Mouse (Mus musculus) adrenal gland, adult 8-10 months (tissue): ENCODE results near the gene Trarg1. TPM values are rescaled to one million over a fixed set of nuclear protein-coding genes. Genes with fewer than 3 reads are reported as not detected.
"Not testable (repeated sequence)": the region's sequence is repeated elsewhere in the genome, so short reads cannot be mapped to it uniquely, and the experiment has no call there.

Source experiments
- DNase-seq: peaks from one replicate; pipeline ENCODE4 v3.0.0; 2022
- total RNA-seq, 4 experiments: library from RNA; stranded (reverse); gene quantifications; 2 replicates each; pipeline ENCODE4 v1.2.4; 2022

Gene Trarg1
- 10 to 100 TPM; 15.3 to 88.2 (median 29.8) TPM for total RNA-seq

DNA sequence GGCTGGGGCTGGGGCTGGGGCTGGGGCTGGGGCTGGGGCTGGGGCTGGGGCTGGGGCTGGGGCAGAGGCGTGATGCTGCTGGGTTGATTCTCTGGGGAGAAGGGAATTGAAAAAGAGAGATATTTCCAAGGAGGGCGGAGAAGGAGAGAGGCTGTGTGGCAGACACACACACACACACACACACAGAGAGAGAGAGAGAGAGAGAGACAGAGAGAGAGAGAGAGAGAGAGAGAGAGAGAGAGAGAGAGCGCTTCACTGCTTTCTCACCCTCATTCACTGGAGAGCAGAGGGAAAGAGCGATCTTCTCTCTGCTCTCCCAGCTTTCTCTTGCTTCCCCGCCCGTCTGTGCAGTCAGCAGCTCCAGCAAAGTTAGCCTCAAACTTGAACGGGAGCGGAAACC lies at the start of gene Trarg1:
Trarg1 (plus strand) TSS at position 301 of the 400 bp plus-strand sequence.
- not testable (repeated sequence) for DNase-seq

DNA sequence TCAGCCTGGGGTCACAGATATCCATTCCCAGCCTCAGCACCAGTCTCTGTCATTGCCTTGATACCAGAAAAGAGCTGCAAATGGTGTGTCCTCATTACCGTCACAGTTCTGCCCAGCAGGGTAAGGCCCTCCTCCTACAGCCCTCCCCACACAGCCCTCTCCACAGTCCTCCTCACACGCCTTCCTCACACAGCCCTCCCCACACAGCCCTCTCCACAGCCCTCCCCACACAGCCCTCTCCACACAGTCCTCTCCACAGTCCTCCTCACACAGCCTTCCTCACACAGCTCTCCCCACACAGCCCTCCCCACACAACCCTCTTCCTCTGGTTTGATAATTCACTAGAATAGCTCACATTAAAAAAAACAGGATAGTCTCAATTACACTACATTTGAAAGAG lies 49.6 kb upstream of the Trarg1 start:
- DNase-seq, result no peak

DNA sequence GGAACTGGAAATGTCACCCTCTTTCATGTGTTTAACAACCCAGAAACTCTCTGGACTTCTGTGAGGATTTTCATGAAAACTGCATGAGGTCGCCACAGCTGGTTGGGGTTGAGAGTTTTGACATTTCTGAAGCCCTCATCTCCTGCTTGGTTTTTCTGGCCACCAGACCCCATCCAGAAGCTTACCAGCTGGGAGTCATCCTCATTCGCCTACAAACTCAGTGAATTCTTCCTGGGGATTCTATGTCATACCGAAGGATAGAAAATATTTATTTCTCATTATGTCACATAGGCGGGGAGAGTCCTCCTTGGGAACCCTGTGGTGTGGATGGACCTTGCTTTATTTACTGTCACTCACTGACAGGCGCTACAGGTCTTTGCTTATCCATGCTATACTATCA lies 49.1 kb upstream of the Trarg1 start:
- DNase-seq, result no peak

DNA sequence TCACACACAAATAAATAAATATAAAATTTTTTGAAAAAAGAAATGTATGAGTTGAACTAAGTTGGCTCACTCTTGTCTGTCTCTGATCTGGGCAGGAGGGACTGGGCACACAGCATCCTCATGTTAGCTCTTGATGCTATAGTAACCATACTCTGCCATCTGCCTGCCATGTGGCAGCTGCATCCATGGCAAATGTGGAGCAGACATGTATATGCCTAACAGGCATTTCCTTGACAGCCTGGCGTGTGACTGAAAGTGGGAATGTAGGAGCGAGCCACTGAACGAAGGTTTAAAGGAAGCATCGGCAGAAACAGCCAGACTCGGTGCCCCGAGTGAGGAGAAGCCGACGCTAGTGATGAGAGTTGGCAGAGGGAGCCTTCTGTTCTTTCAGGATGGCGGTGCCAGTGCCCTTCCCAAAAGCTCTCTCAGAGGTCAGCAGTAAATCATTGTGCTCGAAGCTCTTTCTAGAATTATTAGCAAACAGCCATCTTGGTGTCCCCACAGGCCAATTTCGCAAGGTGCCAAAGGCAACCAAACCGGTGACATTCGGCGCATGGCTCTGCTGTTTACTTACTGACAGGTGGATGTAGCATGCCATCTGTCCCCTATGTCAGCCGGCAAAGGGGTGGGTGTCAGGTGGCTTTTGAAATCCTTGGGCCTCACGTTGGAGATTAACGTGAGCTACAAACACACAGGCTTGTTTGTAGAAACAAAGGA lies 40.2 kb upstream of the Trarg1 start:
- no peak for DNase-seq

DNA sequence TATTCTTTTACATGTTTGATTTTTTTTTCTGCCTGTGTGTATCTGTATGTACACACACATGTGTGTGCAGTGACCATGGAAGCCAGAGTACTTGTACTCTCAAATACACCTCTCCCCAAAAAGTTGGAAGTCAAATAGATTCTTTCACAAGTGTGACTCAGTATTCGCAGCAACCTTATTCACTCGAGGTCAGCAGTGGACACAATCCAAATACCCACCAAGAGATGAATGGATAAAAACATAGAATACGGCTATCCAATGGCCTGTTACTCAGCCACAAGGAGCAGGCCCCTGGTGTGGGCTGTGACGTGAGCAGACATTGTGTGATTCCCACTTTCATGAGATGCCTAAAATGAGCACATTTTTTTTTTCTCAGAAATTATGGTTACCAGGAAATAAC lies 39.4 kb upstream of the Trarg1 start:
- DNase-seq, result no peak

DNA sequence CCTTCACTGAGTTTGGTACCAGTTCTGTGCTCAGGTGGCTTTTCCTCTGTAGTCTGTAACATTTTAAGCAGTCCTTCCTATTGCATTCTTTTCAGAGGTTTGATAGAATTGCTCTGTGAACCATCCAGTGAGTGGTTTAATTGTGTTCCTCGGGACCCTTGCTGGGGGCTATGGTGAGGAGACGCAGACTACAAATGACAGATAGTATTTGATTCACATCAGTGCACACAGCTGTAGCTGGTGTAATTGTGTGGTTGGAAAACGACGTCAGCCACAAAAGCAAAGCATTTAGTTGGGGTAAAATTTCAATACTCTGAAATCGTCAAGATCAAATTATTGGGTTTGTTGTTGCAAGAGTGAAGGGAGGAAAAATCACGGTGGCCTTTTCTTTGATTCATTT lies 35.4 kb upstream of the Trarg1 start:
- no peak for DNase-seq

DNA sequence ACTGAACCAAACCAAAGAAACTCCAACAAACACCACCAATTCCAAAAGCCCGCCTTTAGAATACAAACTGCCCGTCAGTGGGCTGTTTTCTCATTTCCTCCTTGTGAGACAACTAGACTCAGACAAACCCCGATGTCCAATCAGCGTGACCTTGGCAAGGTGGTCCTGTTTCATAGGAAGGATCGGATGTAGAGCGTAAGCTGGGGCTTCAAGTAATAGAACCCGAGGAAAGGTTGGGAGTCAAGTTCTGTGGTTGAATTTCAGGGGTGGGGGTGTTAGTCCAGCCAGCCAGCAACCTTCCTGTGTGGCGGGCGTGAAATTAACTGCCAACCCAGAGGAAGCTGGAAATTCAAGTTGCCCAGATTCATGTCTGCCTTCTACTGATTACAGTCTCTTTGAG lies 34.6 kb upstream of the Trarg1 start:
- DNase-seq, result no peak

DNA sequence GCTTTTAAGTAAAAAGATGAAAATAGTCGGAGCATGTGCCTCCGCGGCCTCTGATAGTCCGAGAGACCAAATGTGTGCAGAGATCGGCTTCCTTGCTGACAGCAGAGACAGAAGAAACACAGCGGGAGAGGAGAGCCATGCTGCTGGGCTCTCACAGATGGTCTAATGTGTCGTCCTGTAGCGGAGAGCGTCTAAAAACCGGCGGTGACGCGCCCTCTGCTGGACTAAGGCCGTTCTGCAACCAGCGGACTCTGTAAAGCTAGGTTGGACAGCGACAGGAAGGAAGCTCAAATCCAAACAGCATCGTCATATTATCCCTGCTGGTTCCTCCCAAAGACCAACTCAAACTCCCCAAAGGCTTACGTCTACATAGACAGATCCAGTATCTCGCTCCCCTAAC lies 33.7 kb upstream of the Trarg1 start:
- peak; percentile 72 for DNase-seq

DNA sequence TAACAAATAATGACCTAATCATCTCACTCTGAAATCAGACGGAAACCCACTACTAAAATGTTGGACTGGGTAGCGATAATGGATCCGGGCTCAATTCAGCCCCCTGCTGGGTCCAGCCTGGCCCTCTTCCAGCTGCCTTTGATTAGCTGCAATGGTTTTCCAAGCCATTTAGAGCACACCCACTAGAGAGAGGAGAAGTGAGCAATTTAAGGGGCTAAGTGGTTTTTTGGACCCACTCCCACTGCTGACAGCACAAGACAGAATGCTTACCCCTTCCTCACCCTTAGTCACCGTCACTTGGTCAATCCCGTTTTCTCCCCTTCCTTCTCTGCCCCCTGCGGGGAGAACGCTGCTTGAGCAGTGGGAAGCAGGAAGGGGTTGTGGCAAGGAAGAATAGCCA lies 32.5 kb upstream of the Trarg1 start:
- DNase-seq, result no peak

DNA sequence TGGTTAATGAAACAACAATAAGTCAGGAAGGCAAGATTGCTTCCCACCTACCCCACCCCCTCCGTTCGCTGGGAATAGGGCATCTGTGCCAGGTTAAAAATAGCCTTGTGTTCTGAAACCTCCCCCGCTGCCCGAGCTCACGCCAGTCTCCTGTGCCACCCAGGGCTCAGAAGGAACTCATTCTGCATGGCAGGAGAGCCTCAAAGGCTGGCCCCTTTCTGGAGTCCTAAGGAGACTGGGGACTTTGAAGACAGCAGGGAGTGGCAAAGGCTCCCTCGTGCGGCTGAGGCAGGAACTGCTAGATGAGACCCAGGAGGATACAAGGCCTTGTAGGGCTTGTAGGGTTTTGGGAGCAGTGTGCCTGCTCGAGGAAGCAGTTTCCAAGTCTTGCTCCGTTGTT lies 32.1 kb upstream of the Trarg1 start:
- DNase-seq, result peak; percentile 49

DNA sequence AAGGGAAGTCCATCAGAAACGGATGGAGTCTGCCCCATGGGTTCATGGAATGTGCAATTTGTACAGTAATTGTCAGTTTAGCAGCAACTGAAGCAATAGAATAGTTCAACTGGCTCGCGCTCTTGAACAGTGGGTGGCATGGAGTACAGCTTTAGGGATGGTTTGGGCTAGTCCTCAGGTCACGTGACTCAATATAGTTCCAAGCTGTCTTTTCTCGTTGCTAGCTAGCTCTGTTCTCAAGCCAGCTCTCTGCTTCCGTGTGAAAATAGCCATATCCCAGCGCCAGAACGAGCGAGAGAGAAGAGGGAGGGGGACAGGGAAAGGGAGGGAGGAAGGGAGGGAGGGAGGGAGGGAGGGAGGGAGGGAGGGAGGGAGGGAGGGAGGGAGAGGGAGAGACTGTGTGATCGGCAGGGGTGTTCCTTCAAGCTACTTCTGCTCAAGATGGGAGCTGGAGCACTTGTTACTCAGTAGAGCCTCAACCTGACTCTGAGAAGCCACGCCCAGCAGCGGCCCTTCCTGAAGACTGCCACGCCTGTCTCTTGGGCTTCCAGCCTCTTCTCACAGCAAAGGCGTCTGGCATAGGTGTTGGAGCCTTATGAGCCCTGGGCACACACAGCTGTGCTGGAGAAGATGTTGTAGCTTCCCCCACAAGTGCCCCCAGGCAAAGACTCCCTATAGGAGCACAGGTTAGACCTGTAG lies 28.6 kb upstream of the Trarg1 start:
- no peak for DNase-seq

DNA sequence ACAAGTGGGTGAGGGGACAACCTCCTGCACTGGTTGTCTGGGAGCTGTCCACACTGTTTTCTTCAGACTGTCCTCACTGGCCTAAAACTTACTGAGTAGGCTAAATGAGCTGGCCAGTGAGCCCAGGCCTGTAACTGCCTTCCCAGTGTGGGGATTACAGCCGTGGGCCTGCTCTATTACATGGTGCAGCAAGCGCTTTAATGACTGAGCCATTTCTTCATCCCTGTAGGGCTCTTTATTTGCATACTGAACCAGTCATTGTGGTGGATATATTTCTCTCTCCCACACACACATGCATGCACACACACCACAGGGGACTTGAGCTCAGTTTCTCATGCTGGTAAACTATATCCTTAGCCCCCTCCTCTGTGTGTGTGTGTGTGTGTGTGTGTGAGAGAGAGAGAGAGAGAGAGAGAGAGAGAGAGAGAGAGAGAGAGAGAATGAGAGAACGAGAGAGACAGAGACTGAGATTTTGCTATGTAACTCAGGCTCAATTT lies 26.7 kb upstream of the Trarg1 start:
- no peak for DNase-seq

DNA sequence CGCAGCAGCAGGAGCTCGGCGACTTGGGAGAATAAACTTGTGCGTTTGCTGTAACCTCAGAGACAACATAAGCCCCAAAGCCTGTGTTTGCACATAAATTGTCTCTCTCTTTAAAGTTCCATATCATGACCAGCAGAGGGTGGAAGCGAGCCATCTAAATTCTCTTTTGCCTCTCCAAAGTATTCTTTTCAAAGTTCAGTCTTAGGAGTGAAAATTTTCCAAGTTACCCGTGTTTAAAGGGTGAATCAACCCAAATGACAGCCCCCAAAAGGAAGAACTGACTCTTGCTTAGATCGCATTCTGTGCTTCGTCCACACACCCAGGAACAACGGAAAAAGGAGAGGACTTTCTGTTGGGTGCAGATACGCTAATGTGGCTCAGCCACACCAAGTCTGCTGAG lies 24.5 kb upstream of the Trarg1 start:
- no peak for DNase-seq

DNA sequence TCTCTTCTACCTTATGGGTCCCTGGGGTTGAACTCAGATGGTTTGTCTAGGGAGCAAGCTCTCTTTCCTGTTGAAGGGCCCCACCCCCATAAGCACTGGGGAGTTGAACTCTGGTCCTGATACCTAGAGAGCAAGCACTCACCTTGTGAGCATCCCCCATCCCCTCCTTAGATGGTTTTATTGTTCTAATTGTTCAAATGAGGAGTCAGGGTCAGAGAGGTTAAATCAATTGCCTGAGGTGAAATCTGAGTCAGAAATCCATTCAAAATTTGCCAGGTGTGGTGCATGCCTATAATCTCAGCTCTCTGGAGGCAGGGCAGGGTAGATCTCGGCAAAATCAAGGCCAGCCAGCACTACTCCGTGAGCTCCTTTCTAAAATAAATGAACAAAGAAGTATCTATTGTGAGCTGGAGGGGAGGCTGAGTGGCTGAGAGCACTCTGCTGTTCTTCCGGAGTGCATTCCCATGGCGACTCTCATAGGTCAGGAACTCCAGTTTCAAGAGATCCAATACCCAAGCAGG lies 22.1 kb upstream of the Trarg1 start:
- no peak for DNase-seq

DNA sequence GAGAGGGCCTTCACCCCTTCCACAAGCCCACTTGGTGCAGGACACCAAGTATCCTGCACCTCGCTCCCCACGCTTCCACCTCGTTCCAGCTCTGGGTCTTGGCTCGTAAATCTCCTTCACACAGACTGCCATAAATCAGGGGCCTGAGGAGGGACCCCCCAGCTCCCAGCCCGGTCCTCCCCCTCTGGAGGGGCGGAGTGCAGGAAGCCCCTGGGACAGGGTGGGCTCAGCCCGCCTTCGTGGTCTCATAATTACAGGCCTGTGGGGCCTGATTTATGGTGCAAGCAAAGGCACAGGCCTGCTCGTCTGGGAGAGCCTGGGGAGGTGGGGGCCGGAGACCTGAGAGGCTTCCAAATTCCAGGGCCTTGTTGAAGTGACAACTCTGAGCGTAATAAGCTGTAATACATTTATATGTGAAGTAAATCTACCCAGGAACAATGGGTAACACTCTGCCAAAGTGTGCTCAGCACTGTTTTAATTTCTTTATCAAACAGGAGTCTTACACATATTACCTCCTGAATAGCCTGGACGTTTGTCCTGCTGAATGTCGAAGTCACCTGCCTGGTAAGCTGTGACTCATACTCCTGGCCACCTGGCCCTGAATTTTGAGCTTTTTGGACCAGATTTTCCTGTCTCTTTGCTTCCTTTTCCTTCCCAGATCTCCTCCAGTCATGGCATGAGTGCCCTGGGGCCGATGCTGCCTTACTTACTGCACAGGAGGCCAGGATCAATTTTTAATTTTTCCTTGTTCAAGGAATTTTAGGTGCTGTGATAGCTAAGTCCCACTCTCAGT lies 20.3 kb upstream of the Trarg1 start:
- no peak for DNase-seq

DNA sequence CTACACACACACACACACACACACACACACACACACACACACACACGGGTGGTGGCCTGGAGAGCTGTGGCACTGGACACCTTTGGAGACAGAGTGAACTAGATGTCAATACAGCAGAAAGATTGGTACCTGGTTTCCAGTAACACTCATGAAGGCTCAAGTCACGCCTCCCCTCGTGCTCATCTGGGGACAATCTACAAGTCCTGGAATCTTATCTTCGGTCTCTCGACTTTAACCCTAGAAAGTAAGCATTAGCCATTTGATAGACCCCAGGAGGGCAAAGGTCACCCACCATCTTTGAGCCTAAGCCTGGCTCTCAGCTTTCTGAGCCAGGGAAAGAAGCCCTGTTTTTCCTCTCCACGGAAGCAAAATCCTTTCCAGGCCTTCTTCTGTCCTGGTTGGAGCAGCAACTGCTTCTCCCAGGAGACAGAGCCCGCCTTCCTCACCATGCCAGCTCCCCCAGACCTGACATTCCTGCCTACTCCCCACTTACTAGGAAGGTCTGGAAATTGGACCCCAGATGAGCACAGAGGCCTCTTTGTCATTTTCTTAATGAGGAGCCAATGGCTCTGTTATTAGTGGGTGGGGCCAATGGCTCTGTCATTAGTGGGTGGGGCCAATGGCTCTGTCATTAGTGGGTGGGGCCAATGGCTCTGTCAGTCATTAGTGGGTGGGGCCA lies 17.7 kb upstream of the Trarg1 start:
- DNase-seq, result no peak

DNA sequence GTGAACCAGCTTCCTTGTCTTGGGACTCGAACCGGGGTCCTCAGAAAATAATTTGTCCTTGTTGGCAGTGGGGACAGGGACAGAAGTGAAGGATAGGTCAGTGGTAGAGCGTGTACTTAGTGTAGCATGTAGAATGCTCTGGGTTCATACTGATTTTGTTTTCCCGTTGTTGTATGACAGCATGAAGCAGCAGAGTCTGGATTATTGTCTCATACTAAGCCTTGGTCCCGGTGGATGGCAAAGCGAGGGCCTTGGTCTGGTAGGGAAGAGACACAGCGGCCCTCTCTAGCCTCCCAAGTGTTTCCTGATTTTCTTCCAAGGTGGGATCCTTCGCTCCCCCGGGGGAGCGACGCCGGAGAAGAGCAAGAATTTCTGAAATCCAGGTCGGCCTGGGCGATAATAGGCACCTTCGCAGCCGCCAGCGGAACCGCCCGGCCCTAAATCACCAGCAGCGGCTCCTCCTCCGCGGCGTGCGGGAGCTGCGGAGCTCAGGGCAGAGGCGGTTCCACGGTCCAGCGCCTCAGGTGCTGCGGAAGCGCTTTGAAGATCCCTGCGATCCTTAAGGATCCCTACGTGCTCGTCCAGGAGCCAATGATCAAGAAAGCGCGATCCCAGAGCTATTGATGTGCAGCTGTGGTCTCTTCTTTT lies 13.5 kb upstream of the Trarg1 start:
- DNase-seq, result no peak

DNA sequence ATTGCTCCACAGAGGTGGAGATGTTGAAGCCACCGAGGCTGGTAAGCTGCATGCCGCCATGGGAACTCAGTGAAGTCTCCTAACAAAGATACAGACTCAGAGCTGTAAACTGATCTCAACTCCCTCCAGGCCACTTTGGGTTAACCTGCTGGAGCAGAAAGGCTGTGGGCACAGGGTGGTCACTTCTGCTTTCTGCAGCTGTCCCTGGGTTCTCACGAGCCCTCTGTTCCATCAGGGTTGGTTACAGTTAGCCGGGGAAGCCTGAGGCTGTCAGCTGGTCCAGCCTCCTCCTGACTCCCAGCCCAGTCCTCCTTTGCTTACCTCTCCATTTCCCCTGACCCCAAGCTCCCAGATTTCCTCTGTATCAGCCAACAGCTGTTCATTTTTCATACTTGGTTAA lies 11.8 kb upstream of the Trarg1 start:
- no peak for DNase-seq

DNA sequence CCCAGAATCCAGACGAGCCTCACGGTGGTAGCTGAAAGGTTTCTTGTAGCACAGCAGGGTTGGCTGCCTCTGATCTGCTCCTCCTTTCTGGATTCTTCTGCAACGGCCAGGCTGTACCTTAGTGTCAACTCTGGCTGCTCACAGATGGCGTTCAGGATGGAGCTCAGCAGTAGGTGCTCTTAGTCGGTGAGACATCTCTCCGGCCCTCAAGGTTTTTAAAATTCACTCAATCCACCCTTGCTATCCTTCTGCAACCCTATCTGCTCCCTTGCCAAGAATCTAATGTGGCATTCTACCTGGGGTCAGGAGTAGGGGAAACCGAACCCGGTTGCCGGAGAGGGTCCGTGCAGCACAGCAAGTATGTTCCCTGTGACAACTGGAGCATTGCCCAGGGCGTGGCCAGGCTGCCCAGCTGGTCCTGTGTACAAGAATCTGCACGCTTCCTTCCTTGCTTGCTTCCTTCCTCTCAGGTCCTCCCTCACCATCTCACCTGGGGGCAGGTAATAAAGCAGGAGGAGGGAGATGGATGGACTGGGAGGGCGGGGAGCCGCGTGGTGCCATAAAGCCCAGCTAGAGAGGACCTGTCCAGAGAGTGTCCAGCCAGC lies 7.6 kb upstream of the Trarg1 start, which contains the start of gene Bhlha9:
Bhlha9 (plus strand) TSS at position 600 of the 605 bp plus-strand sequence.
- no peak for DNase-seq

DNA sequence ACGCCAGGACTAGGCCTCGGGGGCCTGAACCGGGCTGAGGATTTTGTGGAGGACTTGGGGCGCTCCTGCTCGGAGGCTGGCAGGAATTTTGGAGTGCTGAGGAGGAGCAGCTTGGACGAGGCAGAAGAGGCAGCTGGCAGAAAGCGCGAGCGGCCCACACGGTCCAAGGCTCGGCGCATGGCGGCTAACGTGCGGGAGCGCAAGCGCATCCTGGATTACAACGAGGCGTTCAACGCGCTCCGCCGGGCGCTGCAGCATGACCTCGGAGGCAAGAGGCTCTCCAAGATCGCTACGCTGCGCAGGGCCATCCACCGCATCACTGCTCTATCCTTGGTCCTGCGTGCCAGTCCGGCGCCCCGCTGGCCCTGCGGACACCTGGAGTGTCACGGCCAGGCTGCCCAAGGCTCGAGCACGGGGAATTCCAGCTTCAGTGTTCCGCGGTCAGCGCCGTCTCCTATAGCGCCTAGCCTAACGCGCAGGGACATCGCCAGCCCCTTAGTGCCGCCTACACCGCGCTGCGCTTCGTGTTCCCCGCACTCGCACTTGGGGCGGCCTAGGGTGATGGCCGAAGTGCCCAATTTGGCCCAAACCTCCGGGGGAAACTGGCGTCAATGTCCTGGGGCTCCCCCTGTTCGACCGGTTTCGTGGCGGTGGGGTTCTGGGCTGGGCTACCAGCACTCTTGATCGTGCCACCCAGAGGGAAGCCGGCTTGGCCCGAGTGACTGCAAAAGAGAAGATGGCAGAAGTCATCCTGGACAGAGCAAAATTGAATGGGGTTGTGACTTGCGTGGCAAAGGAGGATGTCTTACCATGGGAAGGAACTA lies 6.8 kb upstream of the Trarg1 start:
- DNase-seq, result no peak

DNA sequence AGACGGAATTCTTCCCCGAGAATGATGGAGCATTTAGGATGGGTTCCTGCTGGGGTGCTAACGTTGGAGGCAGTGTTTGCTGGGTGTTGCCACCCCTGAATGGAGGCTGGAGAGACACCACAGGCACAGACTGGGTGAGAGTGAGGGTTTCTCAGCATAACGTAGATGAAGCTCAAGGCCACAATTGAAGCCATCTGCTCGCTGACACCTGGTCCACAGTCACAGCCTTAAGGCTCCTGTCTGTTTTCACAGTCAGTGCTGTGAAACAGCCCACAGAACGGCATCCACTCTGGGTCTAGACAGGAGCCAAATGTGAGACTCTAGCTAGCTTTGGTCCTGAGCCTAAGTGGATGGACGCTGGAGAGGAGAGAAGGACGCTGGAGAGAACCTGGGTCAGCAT lies 5.4 kb upstream of the Trarg1 start:
- no peak for DNase-seq
